Mouse (Mus musculus) thymus, postnatal 25 days (tissue): ENCODE results near the gene Ptpn4.

Experiments
- DNase-seq: peaks from one replicate; pipeline ENCODE4 v3.0.0; 2022

Gene Ptpn4

GRCm38 (mm10) chr1:119640006-119640405, 197.4 kb downstream of the Ptpn4 start:
- no peak for DNase-seq

- DNase-seq = no peak
These were observed 200.0 kb downstream of the Ptpn4 start for GRCm38 (mm10) chr1:119637188-119638023.

- DNase-seq = no peak
These were observed 202.7 kb downstream of the Ptpn4 start for GRCm38 (mm10) chr1:119634746-119635145.

DNA sequence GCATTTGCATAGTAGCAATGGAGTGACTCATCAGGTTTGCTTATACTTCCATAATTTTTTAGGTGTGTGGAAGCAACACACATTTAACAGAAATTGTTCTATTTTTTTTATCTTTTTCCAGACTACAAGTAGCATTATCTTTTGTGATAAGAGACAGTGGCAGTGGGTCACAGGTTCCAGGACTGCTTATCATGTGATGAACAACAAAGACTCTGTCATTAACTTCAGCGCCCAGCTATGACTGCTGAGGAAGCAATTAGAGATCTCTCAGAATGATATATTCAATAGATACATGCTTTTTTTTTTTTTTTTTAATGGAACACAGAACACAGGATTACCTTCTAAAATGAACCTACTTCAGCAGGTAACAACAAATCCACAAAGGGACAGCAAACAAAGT, 207.0 kb downstream of the Ptpn4 start:
- no peak for DNase-seq

- no peak for DNase-seq
These were observed 210.6 kb downstream of the Ptpn4 start for GRCm38 (mm10) chr1:119626837-119627236.

GRCm38 (mm10) chr1:119624444-119624843, 213.0 kb downstream of the Ptpn4 start:
- DNase-seq = no peak

DNA sequence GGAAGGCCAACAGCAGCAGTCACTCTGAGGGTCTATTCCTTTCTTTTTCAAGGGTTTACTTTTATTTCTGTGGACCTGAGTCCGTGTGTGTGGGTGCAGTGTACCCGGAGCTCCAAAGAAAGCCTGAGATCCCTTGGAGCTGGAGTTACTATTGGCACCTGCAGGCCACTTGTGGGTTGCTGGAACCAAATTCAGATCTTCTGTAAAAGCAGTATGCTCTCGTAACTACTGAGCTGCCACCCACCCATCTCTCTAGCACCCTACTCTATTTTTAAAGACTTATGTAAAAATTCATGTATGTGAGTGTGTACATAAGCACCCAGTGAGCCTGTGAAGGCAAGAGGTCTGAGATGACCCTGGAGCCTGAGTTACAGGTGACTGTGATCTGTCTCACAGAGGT, 232.0 kb downstream of the Ptpn4 start:
- no peak for DNase-seq
